Mouse (Mus musculus): ENCODE results near the gene Myrip.

DNA sequence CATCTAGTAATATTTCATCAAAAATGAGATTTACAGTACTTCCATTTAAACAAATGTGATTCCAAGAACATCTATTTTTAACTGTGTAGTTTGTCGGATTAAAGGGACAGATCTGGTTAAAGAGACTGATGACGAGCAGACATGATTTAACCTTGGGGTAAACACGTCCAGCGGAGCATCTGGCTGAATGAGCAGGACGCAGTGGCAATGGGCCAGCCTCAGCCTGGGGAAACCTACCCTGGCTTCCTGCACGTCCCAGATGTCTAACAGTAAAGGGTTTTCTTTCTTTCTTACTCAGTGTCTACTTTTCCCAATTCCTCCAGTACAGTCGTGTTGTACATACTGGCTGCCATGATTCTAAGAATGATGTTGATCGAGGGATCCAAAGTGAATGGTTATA, 185.8 kb downstream of the Myrip start:
- no peak for TF ChIP-seq CTCF (conservative IDR thresholded peaks at IDR 0.05; ENCODE audit: insufficient read depth, insufficient read length, low read depth, low read length)
- no peak for TF ChIP-seq POLR2A (IDR thresholded peaks at IDR 0.05; ENCODE audit: low read depth, low read length)
